ENCODE assay signal across 10 mouse cellular contexts in genomic region chr7:57387341-57387654, GRCm38 (mm10). TPM values are rescaled to one million over a fixed set of nuclear protein-coding genes. Genes with fewer than 3 reads are reported as not detected.
A peak's percentile ranks its signal among the peaks of the same experiment; 100 is the strongest.
DNase-seq lines count a peak whose midpoint lies in the region; ATAC-seq and TF ChIP-seq lines count a peak whose summit lies in the region.
"Had no signal": no experiment of that assay in that cellular context is flagged by ENCODE, and none has a peak within 500 bp of the region (broad histone marks: within the 10 kb centered on the region; RNA-seq: fewer than 3 reads in every experiment).

No protein-coding gene starts in this region.

- no peak overlapping the region for H3K27ac ChIP-seq in heart, embryonic 10.5 days
- no peak overlapping the region for H3K27ac ChIP-seq in lung, postnatal 0 days (ENCODE audit: low read length)
- no peak overlapping the region for H3K27ac ChIP-seq in limb, embryonic 12.5 days
- no peak overlapping the region for H3K27ac ChIP-seq in stomach, embryonic 15.5 days

- DNase-seq in heart, embryonic 10.5 days (ENCODE audit: low spot score): no peak
- DNase-seq in heart, postnatal 25 days (ENCODE audit: low spot score): no peak
- DNase-seq in lung, postnatal 0 days (ENCODE audit: low spot score): no peak
- DNase-seq in lung, postnatal 36 days: no peak
- no peak for DNase-seq in urinary bladder, postnatal 36 days (ENCODE audit: low spot score in 2 of 2)
- DNase-seq: kidney, postnatal 25 days had no signal

- H3K27me3 ChIP-seq in heart, embryonic 10.5 days (ENCODE audit: insufficient read depth, poor library complexity, severe bottlenecking): peaks cover 57% of the 10 kb centered on the region
- H3K27me3 ChIP-seq in lung, postnatal 0 days (replicated peaks; ENCODE audit: insufficient read depth, low read length): peaks cover 10% of the 10 kb centered on the region; the same call in 1 of the 2 replicates
- peaks cover 39% of the 10 kb centered on the region for H3K27me3 ChIP-seq in limb, embryonic 12.5 days
- H3K27me3 ChIP-seq in stomach, embryonic 15.5 days (replicated peaks): peaks cover 16% of the 10 kb centered on the region

- no peaks in the 10 kb centered on the region for H3K36me3 ChIP-seq in heart, embryonic 10.5 days
- no peaks in the 10 kb centered on the region for H3K36me3 ChIP-seq in lung, postnatal 0 days (ENCODE audit: insufficient read depth, low read length)
- H3K36me3 ChIP-seq in limb, embryonic 12.5 days: no peaks in the 10 kb centered on the region
- H3K36me3 ChIP-seq in stomach, embryonic 15.5 days: no peaks in the 10 kb centered on the region

- H3K4me3 ChIP-seq in heart, embryonic 10.5 days: peak overlapping the region; percentile 70
- peak overlapping the region; percentile 25 for H3K4me3 ChIP-seq in lung, postnatal 0 days (ENCODE audit: low read depth, low read length)
- H3K4me3 ChIP-seq in limb, embryonic 12.5 days (replicated peaks): peak overlapping the region; percentile 57
- peak overlapping the region; percentile 50 for H3K4me3 ChIP-seq in stomach, embryonic 15.5 days (replicated peaks)
- H3K4me3 ChIP-seq: erythroblast, embryonic 14.5 days had no signal

- no peak for TF ChIP-seq CTCF in lung, postnatal 0 days (IDR thresholded peaks at IDR 0.05)

- H3K9me3 ChIP-seq in heart, embryonic 10.5 days: no peaks in the 10 kb centered on the region
- no peaks in the 10 kb centered on the region for H3K9me3 ChIP-seq in lung, postnatal 0 days (ENCODE audit: low read length)
- no peaks in the 10 kb centered on the region for H3K9me3 ChIP-seq in limb, embryonic 12.5 days
- no peaks in the 10 kb centered on the region for H3K9me3 ChIP-seq in stomach, embryonic 15.5 days

- no peak for TF ChIP-seq EP300 in lung, postnatal 0 days (IDR thresholded peaks at IDR 0.05)

- H3K4me1 ChIP-seq in heart, embryonic 10.5 days: peaks cover 6% of the 10 kb centered on the region
- no peaks in the 10 kb centered on the region for H3K4me1 ChIP-seq in lung, postnatal 0 days (ENCODE audit: insufficient read depth, low read depth, low read length)
- H3K4me1 ChIP-seq in limb, embryonic 12.5 days (replicated peaks): peaks cover 10% of the 10 kb centered on the region
- H3K4me1 ChIP-seq in stomach, embryonic 15.5 days: no peaks in the 10 kb centered on the region

- 22% methylated on average over 6 of the region's 6 CpGs for WGBS in heart, embryonic 10.5 days
- WGBS in lung, postnatal 0 days: 24% methylated on average over 6 of the region's 6 CpGs
- WGBS in limb, embryonic 12.5 days: 26% methylated on average over 6 of the region's 6 CpGs
- WGBS in stomach, embryonic 15.5 days: 22% methylated on average over 6 of the region's 6 CpGs

- H3K9ac ChIP-seq in lung, postnatal 0 days (replicated peaks; ENCODE audit: low read depth): no peak overlapping the region
- 0 out of 2 replicates have a peak overlapping the region, but pooled peaks have one; percentile 34 for H3K9ac ChIP-seq in limb, embryonic 12.5 days (replicated peaks)
- no peak overlapping the region for H3K9ac ChIP-seq in stomach, embryonic 15.5 days

- intact Hi-C loops in heart, postnatal 25 days (cut with DNase I): loop anchor here (5.0 to 10.0 kb wide), 2 partner anchors 122 to 440 kb away; no protein-coding TSS in a partner anchor

- H3K4me2 ChIP-seq in lung, postnatal 0 days (replicated peaks; ENCODE audit: low read depth, low read length): peak overlapping the region; percentile 56
- H3K4me2 ChIP-seq in limb, embryonic 12.5 days: peak overlapping the region; percentile 94
- peak overlapping the region; percentile 97 for H3K4me2 ChIP-seq in stomach, embryonic 15.5 days

- ATAC-seq in lung, postnatal 0 days: no peak
- ATAC-seq in limb, embryonic 12.5 days (ENCODE audit: insufficient number of reproducible peaks, insufficient read depth, low FRiP score, low TSS enrichment, low read depth): 0 out of 2 replicates have a peak, but pooled peaks have one; percentile 7
- ATAC-seq in stomach, embryonic 15.5 days (ENCODE audit: insufficient read depth, low FRiP score, low read depth): no peak
- no peak for ATAC-seq in erythroblast, adult 5-6 weeks (replicated peaks; ENCODE audit: low FRiP score, poor library complexity, severe bottlenecking)

RNA-seq across cellular contexts. Expression of gene Gabrg3, which starts 0.3 kb away (rescaled TPM):
- 0.21 and 0.30 TPM in 2 replicates for polyA plus RNA-seq in heart, embryonic 10.5 days (2016; fragmentation: Nextera tagmentation; extraction: Ambion mirVana)
- under 1 TPM; 0.03 TPM for total RNA-seq in heart, postnatal 25 days (2021)
- 0.07 and 0.12 TPM in 2 replicates for polyA plus RNA-seq in lung, postnatal 0 days (2015; fragmentation: Nextera tagmentation; extraction: Ambion mirVana)
- polyA plus RNA-seq in limb, embryonic 12.5 days (2016; fragmentation: Nextera tagmentation; extraction: Ambion mirVana): 0.28 and 0.42 TPM in 2 replicates
- polyA plus RNA-seq in stomach, embryonic 15.5 days (2015; fragmentation: Nextera tagmentation; extraction: Ambion mirVana): 1.4 and 1.5 TPM in 2 replicates
- total RNA-seq in erythroblast, adult 5-6 weeks (2015; ENCODE audit: low replicate concordance): not detected in 2 replicates
- total RNA-seq in erythroblast, adult 5-6 weeks (2017; ENCODE audit: low replicate concordance): 0.84 TPM in 1 of 2 replicates, not detected in the other
- polyA plus RNA-seq: erythroblast, embryonic 14.5 days had no signal

RNA-seq across cellular contexts. Expression of gene Gabrb3, which starts 32.2 kb away (rescaled TPM):
- polyA plus RNA-seq in heart, embryonic 10.5 days (2016; fragmentation: Nextera tagmentation; extraction: Ambion mirVana): 0.46 and 0.89 TPM in 2 replicates
- under 1 TPM; 0.64 to 0.83 TPM for total RNA-seq in heart, postnatal 25 days (2021)
- polyA plus RNA-seq in lung, postnatal 0 days (2015; fragmentation: Nextera tagmentation; extraction: Ambion mirVana): 0.02 and 0.06 TPM in 2 replicates
- polyA plus RNA-seq in limb, embryonic 12.5 days (2016; fragmentation: Nextera tagmentation; extraction: Ambion mirVana): 0.60 and 0.90 TPM in 2 replicates
- 2.1 and 3.5 TPM in 2 replicates for polyA plus RNA-seq in stomach, embryonic 15.5 days (2015; fragmentation: Nextera tagmentation; extraction: Ambion mirVana)
- not detected in 2 replicates for total RNA-seq in erythroblast, adult 5-6 weeks (2015; ENCODE audit: low replicate concordance)
- not detected in 2 replicates for total RNA-seq in erythroblast, adult 5-6 weeks (2017; ENCODE audit: low replicate concordance)
- polyA plus RNA-seq: erythroblast, embryonic 14.5 days had no signal
